Mouse (Mus musculus) embryonic stem cell, embryonic (primary cell): ENCODE measurements around the gene Kmt5c.

ENCODE experiments used
- CTCF ChIA-PET, 4 experiments: fragments of 300-600 bp in 2 of 4; fragments of 350-600 bp in 2 of 4; sonication (Branson Sonifier 250); formaldehyde crosslinking; loops; one replicate each; lab custom pipeline; 2022; ENCODE audit warnings: inconsistent platforms in 2 of 4; lab: Charles Lee
- POLR2A ChIA-PET, 4 experiments: fragments of 300-600 bp in 2 of 4; fragments of 350-600 bp in 2 of 4; sonication (Branson Sonifier 250); formaldehyde crosslinking; loops; one replicate each; lab custom pipeline; 2022; ENCODE audit warnings: antibody characterized with exemption in 4 of 4, inconsistent platforms in 1 of 4; lab: Charles Lee

The Kmt5c gene

GRCm38 (mm10) chr7:4739544-4740275 lies at the start of gene Kmt5c:
TSS of gene Kmt5c (plus strand) at chr7:4740115.
- ChIA-PET CTCF (interaction anchor here (0.6 to 2.0 kb wide), 17 partner anchors 9 to 231 kb away, joined by 3 to 23 read pairs (median 3); partner anchors contain the start of genes Cox6b2 (in 1 of the 4), Hspbp1 (in 1 of the 4), Isoc2a (in 1 of the 4) and Rpl28 (in 1 of the 4)), POLR2A (interaction anchor here (0.5 to 10.9 kb wide), 122 partner anchors 9 to 1532 kb away, joined by 3 to 419 read pairs (median 4); partner anchors contain the start of genes Cox6b2 (in 3 of the 4), Hspbp1 (in 3 of the 4), Isoc2a (in 3 of the 4) and Rpl28 (in 3 of the 4))

- ChIA-PET CTCF (interaction anchor here in 1 of 4 experiments (0.6 kb wide), 1 partner anchor 212 kb away, joined by 3 read pairs; no protein-coding TSS in a partner anchor), POLR2A (interaction anchor here in 3 of 4 experiments (0.6 to 5.3 kb wide), 18 partner anchors 9 to 252 kb away, joined by 3 to 74 read pairs (median 4); partner anchors contain the start of genes Cox6b2 (in 2 of the 3), Kmt5c (in 2 of the 3), Rpl28 (in 1 of the 3) and Ube2s (in 1 of the 3))
Observed at GRCm38 (mm10) chr7:4690387-4690786, 49.5 kb upstream of the Kmt5c start, which contains the start of gene Brsk1. TSS of gene Brsk1 (plus strand) at chr7:4690604.

- CTCF ChIA-PET = interaction anchor here in 2 of 4 experiments (2.8 to 3.3 kb wide), 2 partner anchors 14 kb away, joined by 13 to 22 read pairs; no protein-coding TSS in a partner anchor
- POLR2A ChIA-PET = interaction anchor here in 3 of 4 experiments (0.5 to 5.3 kb wide), 26 partner anchors 8 to 322 kb away, joined by 3 to 74 read pairs (median 5); partner anchors contain the start of genes Ube2s (in 3 of the 3), Cox6b2 (in 2 of the 3), Rpl28 (in 2 of the 3) and Kmt5c (in 1 of the 3)
Observed at GRCm38 (mm10) chr7:4690951-4691653, 48.8 kb upstream of the Kmt5c start.

GRCm38 (mm10) chr7:4693004-4693403 lies 46.9 kb upstream of the Kmt5c start:
- ChIA-PET CTCF (interaction anchor here in 3 of 4 experiments (1.2 to 3.3 kb wide), 3 partner anchors 12 kb away, joined by 3 to 22 read pairs (median 13); no protein-coding TSS in a partner anchor), POLR2A (interaction anchor here (0.6 to 5.3 kb wide), 52 partner anchors 8 to 337 kb away, joined by 3 to 74 read pairs (median 6); partner anchors contain the start of genes Cox6b2 (in 3 of the 4), Hspbp1 (in 3 of the 4), Rpl28 (in 3 of the 4) and Tmem238 (in 3 of the 4))

GRCm38 (mm10) chr7:4702334-4702733 lies 37.6 kb upstream of the Kmt5c start:
- POLR2A ChIA-PET = interaction anchor here (0.6 to 8.0 kb wide), 62 partner anchors 10 to 1454 kb away, joined by 3 to 108 read pairs (median 6); partner anchors contain the start of genes Ube2s (in 4 of the 4), Hspbp1 (in 3 of the 4), Kmt5c (in 3 of the 4) and Rpl28 (in 3 of the 4)
- CTCF ChIA-PET = interaction anchor here in 3 of 4 experiments (0.6 to 1.5 kb wide), 6 partner anchors 14 to 571 kb away, joined by 3 to 7 read pairs (median 3); no protein-coding TSS in a partner anchor

GRCm38 (mm10) chr7:4703195-4703594 lies 36.7 kb upstream of the Kmt5c start:
- CTCF ChIA-PET = interaction anchor here in 2 of 4 experiments (1.1 to 2.8 kb wide), 7 partner anchors 11 to 251 kb away, joined by 3 to 22 read pairs (median 4); partner anchors contain the start of gene Hspbp1 (in 1 of the 2)

GRCm38 (mm10) chr7:4705098-4705497 lies 34.8 kb upstream of the Kmt5c start:
- POLR2A ChIA-PET = interaction anchor here (0.5 to 8.0 kb wide), 84 partner anchors 8 to 334 kb away, joined by 3 to 108 read pairs (median 5); partner anchors contain the start of genes Brsk1 (in 3 of the 4), Cox6b2 (in 3 of the 4), Hspbp1 (in 3 of the 4) and Rpl28 (in 3 of the 4)
- CTCF ChIA-PET = interaction anchor here (0.5 to 2.8 kb wide), 65 partner anchors 9 to 301 kb away, joined by 3 to 23 read pairs (median 4); partner anchors contain the start of genes Hspbp1 (in 3 of the 4), Kmt5c (in 2 of the 4), Rpl28 (in 2 of the 4) and Cox6b2 (in 1 of the 4)

More at GRCm38 (mm10) chr7:4703195-4703594, 36.7 kb upstream of the Kmt5c start:
- POLR2A ChIA-PET = interaction anchor here (0.7 to 8.0 kb wide), 59 partner anchors 8 to 357 kb away, joined by 3 to 108 read pairs (median 7); partner anchors contain the start of genes Hspbp1 (in 3 of the 4), Kmt5c (in 3 of the 4), Rpl28 (in 3 of the 4) and Ube2s (in 3 of the 4)

- ChIA-PET POLR2A (interaction anchor here in 3 of 4 experiments (0.7 to 3.7 kb wide), 10 partner anchors 10 to 100 kb away, joined by 3 to 19 read pairs (median 6); partner anchors contain the start of genes Kmt5c (in 2 of the 3), Ube2s (in 2 of the 3) and Rpl28 (in 1 of the 3)), CTCF (no interaction called here)
Observed at GRCm38 (mm10) chr7:4712594-4712993, 27.3 kb upstream of the Kmt5c start.

- POLR2A ChIA-PET = interaction anchor here in 3 of 4 experiments (0.6 to 3.4 kb wide), 17 partner anchors 12 to 239 kb away, joined by 3 to 25 read pairs (median 3); partner anchors contain the start of genes Cox6b2 (in 2 of the 3), Kmt5c (in 2 of the 3), Rpl28 (in 2 of the 3) and Ube2s (in 1 of the 3)
- CTCF ChIA-PET = interaction anchor here in 2 of 4 experiments (0.6 to 1.4 kb wide), 5 partner anchors 11 to 301 kb away, joined by 3 to 4 read pairs (median 3); partner anchors contain the start of gene Cox6b2 (in 1 of the 2)
Observed at GRCm38 (mm10) chr7:4716955-4717354, 23.0 kb upstream of the Kmt5c start.

GRCm38 (mm10) chr7:4719276-4719675 lies 20.6 kb upstream of the Kmt5c start:
- CTCF ChIA-PET = interaction anchor here in 1 of 4 experiments (0.7 kb wide), 1 partner anchor 14 kb away, joined by 3 read pairs; no protein-coding TSS in a partner anchor
- POLR2A ChIA-PET = interaction anchor here in 3 of 4 experiments (0.6 to 2.3 kb wide), 13 partner anchors 11 to 178 kb away, joined by 3 to 9 read pairs (median 4); partner anchors contain the start of genes Cox6b2 (in 1 of the 3), Kmt5c (in 1 of the 3), Rpl28 (in 1 of the 3) and Ube2s (in 1 of the 3)

- CTCF ChIA-PET = interaction anchor here in 3 of 4 experiments (0.7 to 2.0 kb wide), 6 partner anchors 16 to 87 kb away, joined by 3 to 16 read pairs (median 4); partner anchors contain the start of gene Kmt5c (in 1 of the 3)
Observed at GRCm38 (mm10) chr7:4723508-4723907, 16.4 kb upstream of the Kmt5c start.

GRCm38 (mm10) chr7:4724359-4724758 lies 15.6 kb upstream of the Kmt5c start:
- POLR2A ChIA-PET = interaction anchor here in 3 of 4 experiments (0.8 to 5.5 kb wide), 22 partner anchors 11 to 142 kb away, joined by 3 to 38 read pairs (median 5); partner anchors contain the start of genes Cox6b2 (in 3 of the 3), Hspbp1 (in 2 of the 3), Kmt5c (in 2 of the 3) and Rpl28 (in 2 of the 3)
- CTCF ChIA-PET = interaction anchor here in 3 of 4 experiments (0.7 to 2.0 kb wide), 7 partner anchors 15 to 167 kb away, joined by 3 to 16 read pairs (median 3); partner anchors contain the start of gene Kmt5c (in 1 of the 3)

More at GRCm38 (mm10) chr7:4723508-4723907, 16.4 kb upstream of the Kmt5c start:
- POLR2A ChIA-PET = interaction anchor here in 3 of 4 experiments (0.7 to 5.5 kb wide), 25 partner anchors 11 to 252 kb away, joined by 3 to 38 read pairs (median 5); partner anchors contain the start of genes Cox6b2 (in 3 of the 3), Ube2s (in 3 of the 3), Hspbp1 (in 2 of the 3) and Kmt5c (in 2 of the 3)

GRCm38 (mm10) chr7:4725169-4725568 lies 14.7 kb upstream of the Kmt5c start, which contains the start of gene Tmem150b:
TSS of gene Tmem150b (minus strand) at chr7:4725249.
- ChIA-PET POLR2A (interaction anchor here in 2 of 4 experiments (0.8 to 5.5 kb wide), 14 partner anchors 14 to 115 kb away, joined by 3 to 38 read pairs (median 7); partner anchors contain the start of genes Cox6b2 (in 2 of the 2), Kmt5c (in 2 of the 2), Rpl28 (in 2 of the 2) and Ube2s (in 2 of the 2)), CTCF (interaction anchor here in 2 of 4 experiments (0.5 to 1.3 kb wide), 3 partner anchors 15 to 186 kb away, joined by 3 read pairs; partner anchors contain the start of gene Kmt5c (in 1 of the 2))

GRCm38 (mm10) chr7:4731090-4731489 lies 8.8 kb upstream of the Kmt5c start:
- ChIA-PET POLR2A (interaction anchor here in 3 of 4 experiments (0.6 to 2.0 kb wide), 7 partner anchors 8 to 81 kb away, joined by 3 to 10 read pairs (median 4); partner anchors contain the start of genes Kmt5c (in 2 of the 3), Cox6b2 (in 1 of the 3) and Ube2s (in 1 of the 3)), CTCF (interaction anchor here in 1 of 4 experiments (0.6 kb wide), 1 partner anchor 31 kb away, joined by 3 read pairs; no protein-coding TSS in a partner anchor)

GRCm38 (mm10) chr7:4732968-4733392 lies 6.9 kb upstream of the Kmt5c start:
- POLR2A ChIA-PET = interaction anchor here in 2 of 4 experiments (0.7 to 2.8 kb wide), 4 partner anchors 19 to 60 kb away, joined by 3 to 13 read pairs (median 5); partner anchors contain the start of genes Cox6b2 (in 1 of the 2), Rpl28 (in 1 of the 2) and Tmem238 (in 1 of the 2)
- CTCF ChIA-PET = interaction anchor here in 2 of 4 experiments (0.6 to 1.1 kb wide), 2 partner anchors 28 to 60 kb away, joined by 3 to 4 read pairs; partner anchors contain the start of gene Rpl28 (in 1 of the 2)
